Mouse (Mus musculus) urinary bladder, postnatal 14 days (tissue): ENCODE measurements around the gene Ly75.

Experiments used
- DNase-seq: peaks from one replicate; pipeline ENCODE4 v3.0.0; 2021; ENCODE audit warnings: low spot score

Ly75 gene

GRCm38 (mm10) chr2:60370188-60370587 lies 12.9 kb downstream of the Ly75 start:
- DNase-seq, result no peak

- DNase-seq, result no peak
Measured at GRCm38 (mm10) chr2:60369454-60369853, 13.6 kb downstream of the Ly75 start.

- no peak for DNase-seq
Measured at GRCm38 (mm10) chr2:60367871-60368270, 15.2 kb downstream of the Ly75 start.

GRCm38 (mm10) chr2:60367204-60367603 lies 15.9 kb downstream of the Ly75 start:
- no peak for DNase-seq

DNA sequence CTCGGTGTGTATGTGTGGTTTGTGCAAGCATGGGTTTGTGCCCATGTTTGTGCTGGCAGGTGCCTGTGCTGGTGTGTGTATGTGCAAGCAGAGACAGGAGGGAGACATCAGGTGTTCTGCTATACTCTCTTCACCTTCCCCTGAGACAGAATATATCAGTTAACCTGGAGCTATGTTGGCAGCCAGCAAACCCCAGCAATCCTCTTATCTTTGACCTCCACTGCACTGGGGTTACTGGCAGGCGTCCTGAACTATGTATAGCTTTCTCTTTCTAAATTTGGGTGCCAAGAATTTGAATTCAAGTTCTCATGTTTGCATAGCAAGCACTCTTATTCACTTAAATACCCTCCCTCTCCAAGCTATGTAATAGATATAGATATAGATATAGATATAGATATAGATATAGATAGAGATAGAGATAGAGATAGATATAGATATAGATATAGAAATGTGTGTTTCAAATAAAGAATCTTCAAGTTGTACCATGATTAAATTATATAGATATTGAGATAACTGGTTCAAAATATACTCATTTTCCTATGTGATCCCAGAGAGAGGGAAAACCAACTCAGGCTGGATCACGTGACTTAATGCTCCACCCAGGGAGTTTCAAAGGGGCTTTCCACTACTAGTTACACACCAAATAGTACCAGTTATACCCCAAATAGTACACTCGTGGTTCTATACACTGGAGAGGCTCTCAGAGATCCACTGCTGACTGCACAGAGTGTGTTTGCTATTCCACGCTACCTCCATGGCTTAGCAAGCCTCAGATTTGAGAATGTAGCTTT lies 17.1 kb downstream of the Ly75 start:
- no peak for DNase-seq

DNA sequence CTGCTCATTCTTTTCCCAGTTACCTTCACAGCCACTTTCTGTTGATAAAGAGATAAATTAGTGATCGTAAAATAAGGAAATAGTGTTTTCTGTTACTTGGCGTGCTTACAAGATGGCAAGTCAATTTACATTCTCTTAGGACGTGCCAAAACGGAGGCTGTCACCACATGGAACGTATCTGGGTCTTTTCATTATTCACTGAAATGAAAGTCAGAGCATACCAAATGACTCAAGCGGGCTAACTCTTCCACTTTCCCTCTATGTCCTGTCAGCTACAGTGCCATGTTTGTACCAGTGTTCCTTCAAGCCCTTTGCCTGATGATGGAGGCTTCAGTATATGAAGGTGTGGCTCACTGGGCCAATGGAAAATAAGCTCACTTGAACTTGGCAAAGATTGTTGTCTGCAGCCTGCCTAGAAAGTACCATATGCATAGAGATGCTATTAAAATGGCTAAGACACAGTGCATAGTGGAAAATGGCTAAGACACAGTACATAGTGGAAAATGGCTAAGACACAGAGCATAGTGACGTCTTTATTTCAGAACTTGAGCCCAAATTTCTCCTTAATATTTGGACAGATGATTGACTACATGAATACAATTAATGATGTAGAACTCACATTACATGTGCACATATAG lies 17.8 kb downstream of the Ly75 start:
- DNase-seq, result no peak

DNA sequence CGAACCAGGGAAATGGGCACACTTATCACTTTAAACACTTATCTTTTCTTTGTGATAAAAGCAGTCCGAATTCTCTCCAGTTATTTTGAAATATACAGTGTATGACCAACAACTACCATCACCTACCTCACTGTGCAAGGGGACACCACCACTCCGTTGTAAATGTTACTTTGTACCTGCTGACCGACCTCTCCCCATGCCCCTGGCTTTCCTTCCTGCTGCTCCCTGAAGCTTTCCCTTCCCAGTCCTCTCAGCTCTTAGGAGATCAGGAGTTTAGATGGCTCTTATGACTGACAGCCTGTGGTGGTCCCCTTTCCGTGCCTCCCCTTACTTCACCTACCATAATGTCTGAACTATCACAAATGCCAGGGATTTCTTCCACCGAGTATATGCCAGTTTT lies 21.0 kb downstream of the Ly75 start:
- no peak for DNase-seq

DNA sequence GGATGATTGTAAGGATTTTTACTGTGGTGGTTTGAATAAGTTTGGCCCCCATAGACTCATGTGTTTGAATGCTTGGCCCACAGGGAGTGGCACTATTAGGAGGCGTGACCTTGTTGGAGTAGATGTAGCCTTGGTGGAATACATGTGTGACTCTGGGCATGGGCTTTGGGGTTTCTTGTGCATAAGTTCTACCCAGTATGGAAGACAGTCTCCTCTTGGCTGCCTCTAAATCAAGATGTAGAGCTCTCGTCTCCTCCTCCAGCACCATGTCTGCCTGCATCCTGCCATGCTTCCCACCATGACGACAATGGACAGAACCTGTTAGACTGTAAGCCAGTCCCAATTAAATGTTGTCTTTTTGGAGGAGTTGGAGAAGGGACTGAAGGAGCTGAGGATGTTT lies 23.3 kb downstream of the Ly75 start:
- DNase-seq, result no peak

GRCm38 (mm10) chr2:60355388-60355683 lies 27.8 kb downstream of the Ly75 start:
- no peak for DNase-seq

DNA sequence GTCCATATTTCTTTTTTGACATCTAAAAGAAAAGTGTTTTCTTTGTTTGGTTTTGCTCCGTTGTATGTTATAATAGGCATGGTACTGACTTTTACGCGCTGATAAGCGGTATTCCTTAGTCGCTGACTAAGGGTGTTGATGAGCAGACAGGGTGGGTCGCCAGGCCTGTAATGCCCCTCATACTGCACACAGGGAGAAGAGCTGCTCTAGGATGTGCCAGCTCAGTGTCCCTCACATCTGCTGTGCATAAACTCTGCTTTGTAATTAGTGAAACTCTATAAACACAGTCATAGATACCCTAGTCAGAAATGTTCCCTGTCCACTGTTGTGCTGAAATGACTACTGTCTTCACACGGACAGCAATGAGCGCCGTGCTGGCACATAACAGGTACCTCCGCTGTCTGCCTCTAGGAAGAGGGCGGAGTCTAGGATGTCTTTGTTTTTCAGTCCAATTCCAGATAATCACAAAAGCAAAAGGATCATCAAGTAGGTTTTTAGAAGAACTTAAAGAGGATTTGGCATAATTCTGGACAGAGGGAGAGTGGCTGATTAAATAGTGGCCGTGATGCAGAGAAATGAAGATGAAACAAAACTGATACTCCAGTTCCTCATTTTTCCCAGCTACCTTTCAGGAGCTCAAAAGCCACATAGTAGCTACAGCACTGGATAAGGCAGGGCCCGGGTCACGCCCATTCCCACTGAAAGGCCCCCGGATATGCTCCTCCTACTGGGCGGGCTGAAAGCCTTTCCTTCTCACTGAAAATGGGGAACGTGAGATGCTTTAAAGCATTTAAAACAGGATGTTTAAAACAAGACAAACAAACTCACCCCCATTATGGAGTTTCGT lies 28.3 kb downstream of the Ly75 start:
- DNase-seq, result no peak

- no peak for DNase-seq
Measured at GRCm38 (mm10) chr2:60352296-60352695, 30.8 kb downstream of the Ly75 start.

- DNase-seq, result no peak
Measured at GRCm38 (mm10) chr2:60351781-60352180, 31.3 kb downstream of the Ly75 start.

DNA sequence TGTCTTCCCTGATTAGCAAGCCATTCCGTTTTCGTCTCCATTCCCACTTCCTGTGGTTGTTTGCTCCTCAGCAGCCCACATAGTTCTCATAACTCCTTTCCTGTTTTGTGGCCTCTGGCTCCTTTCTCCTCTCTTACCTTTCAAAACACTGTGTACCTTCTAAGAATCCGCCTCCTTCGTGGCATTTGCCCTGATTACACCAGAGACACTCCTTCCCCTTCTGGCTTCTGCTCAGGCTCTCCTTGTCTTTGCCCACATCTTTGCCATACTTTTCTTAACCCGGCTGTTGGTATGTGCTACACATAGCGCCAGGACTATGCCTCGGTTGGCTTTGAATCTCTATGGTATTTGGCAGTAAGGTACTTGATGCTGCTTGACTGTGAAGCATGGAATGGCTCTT lies 35.2 kb downstream of the Ly75 start:
- no peak for DNase-seq

- no peak for DNase-seq
Measured at GRCm38 (mm10) chr2:60346531-60346930, 36.6 kb downstream of the Ly75 start.

DNA sequence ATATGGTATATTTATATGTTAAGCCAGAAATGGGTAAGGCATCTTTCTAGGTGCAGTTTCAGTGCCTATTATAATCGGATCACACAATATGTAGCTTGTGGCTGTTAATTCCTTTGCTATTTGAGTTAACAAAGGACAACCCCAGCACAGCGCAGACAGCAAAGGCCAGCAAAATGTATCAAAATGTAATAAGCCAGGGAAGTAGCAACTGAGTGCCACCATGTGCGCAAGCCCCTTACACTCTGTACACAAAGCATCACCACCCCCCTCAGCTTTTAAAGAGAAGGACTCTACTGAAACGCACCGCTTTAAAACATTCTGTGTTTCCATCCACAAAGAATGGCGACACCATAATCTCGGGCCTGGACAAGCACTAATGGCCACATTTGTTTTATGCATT lies 37.4 kb downstream of the Ly75 start:
- DNase-seq, result no peak

GRCm38 (mm10) chr2:60343607-60344289 lies 39.4 kb downstream of the Ly75 start:
- no peak for DNase-seq

DNA sequence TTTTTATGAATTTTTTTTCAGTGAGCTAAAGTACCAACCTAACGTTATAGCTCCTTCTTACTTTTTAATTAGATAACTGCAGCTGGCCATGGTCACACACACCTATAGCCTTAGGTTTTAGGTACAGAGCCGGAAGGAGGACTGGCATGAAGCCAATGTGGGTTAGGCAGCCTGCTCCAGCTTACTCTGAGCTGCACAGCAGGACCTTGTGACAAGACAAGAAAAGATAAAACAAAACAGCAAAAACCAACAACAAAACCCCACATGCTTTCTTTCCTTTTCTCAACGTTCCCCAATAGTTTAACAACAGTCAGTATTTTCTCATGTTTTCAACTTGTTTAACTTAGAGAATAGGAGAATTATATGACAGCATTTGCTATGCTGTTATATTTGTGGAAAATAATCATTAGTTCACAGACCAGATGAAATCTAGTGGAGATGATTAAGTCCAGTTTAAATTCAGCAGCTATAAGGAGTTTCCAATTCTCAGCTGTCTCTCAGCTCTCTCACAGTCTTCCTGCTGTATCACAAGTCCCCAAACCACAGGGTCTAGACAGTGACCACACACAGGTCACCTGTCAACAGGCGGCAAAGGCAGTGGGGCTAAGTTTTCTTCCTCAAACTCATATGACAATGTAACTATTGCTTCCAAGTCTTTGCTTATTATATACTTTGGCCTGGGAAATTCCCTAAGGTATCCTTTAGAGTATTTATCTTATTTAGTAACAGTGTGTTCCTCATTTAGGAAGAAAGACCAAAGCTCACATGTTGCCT lies 40.8 kb downstream of the Ly75 start:
- no peak for DNase-seq

- no peak for DNase-seq
Measured at GRCm38 (mm10) chr2:60337937-60338336, 45.2 kb downstream of the Ly75 start.

- DNase-seq, result no peak
Measured at GRCm38 (mm10) chr2:60328641-60329040, 54.5 kb downstream of the Ly75 start.

- DNase-seq, result no peak
Measured at GRCm38 (mm10) chr2:60327581-60327980, 55.5 kb downstream of the Ly75 start.

- no peak for DNase-seq
Measured at GRCm38 (mm10) chr2:60326948-60327347, 56.2 kb downstream of the Ly75 start.

DNA sequence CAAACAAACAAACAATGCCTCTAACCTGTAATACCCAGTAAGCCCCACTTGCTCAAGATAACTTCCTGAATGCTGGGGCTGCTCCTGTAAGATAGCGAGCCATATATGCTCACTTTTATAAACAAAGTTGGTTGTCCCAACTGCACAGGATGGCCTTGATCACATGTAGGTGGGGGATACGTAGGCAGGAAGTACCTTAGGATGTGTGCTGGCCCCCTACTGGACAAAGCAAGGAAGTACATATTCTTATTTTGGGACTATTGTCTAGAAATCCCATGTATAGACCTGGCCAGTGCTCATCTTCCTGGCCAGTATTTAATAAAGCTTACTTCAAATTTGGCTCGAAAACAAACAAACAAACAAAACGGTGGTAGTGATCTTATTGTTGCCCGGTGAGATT lies 59.7 kb downstream of the Ly75 start:
- no peak for DNase-seq
